Comparison of ENCODE assay signal across 1 mouse cellular context in genomic region chr3:104817481-104817990, GRCm38 (mm10).
TF ChIP-seq lines count a peak whose summit lies in the region.

No protein-coding gene starts in this region.

TF ChIP-seq in MEL, 35 proteins besides CTCF, POLR2A, EP300 and RAD21 (continued from another document):
- TF ChIP-seq SMC3 (IDR thresholded peaks at IDR 0.05; ENCODE audit: low read depth, low read length) (no peak), POLR2AphosphoS5 (IDR thresholded peaks at IDR 0.05; ENCODE audit: borderline replicate concordance, low read depth, low read length) (no peak), ETS1 (IDR thresholded peaks at IDR 0.05; ENCODE audit: low read depth, low read length) (no peak), MAZ (IDR thresholded peaks at IDR 0.05; ENCODE audit: low read depth, low read length) (no peak), KAT2A (conservative IDR thresholded peaks at IDR 0.05; ENCODE audit: low read depth, low read length) (no peak), MEF2A (IDR thresholded peaks at IDR 0.05; ENCODE audit: extremely low read depth, insufficient replicate concordance, low read depth, low read length, poor library complexity, severe bottlenecking) (no peak), TCF12 (IDR thresholded peaks at IDR 0.05; ENCODE audit: low read depth, low read length) (no peak)
